Mouse (Mus musculus) right cerebral cortex, postnatal 25 days (tissue): ENCODE measurements at regions not wholly inside any gene's neighbourhood (a gene's known extent, or its start where the extent isn't known, plus 50 kb on each side); places are given as distances from the start of the nearest gene placed in this dataset.
A peak's percentile ranks its signal among the peaks of the same experiment; 100 is the strongest.

Source experiments
- DNase-seq: peaks from one replicate; pipeline ENCODE4 v3.0.0; 2022

DNA sequence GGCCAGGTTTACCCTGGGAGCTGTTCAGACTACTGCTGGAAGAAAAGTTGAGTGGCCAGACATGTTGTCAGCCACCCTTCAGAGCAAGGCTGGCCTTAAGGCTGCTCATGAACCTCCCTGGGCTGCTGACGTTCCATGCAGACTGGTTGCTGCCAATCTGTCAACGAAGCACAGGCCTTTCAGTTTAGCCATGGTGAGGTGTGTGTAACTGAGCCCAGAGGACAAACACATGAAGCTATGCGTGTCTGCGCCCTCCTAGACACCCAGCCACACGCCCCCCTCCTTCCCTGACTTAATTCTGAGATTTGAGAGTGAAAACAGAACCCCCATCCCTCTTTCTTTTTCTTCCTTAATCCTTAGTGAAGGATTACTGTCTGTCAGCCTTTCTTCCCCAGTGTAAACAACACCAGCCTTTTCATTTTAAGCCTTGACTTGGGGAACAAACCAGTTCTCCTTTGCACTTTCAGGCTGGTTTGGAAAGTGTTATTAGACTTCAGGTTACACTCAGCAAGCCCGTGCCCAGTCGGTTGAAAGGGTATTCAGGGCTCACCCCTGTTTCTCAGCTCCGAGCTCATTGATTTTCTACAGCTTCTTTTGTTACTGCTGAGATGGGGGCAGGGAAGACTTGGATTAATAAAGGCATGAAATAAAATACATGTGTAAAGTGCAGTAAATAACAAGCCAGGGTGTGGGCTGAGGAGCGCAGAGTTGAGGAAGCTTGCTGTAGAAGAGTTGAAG, 379.4 kb downstream of the Dmrt2 start:
- DNase-seq = no peak

DNA sequence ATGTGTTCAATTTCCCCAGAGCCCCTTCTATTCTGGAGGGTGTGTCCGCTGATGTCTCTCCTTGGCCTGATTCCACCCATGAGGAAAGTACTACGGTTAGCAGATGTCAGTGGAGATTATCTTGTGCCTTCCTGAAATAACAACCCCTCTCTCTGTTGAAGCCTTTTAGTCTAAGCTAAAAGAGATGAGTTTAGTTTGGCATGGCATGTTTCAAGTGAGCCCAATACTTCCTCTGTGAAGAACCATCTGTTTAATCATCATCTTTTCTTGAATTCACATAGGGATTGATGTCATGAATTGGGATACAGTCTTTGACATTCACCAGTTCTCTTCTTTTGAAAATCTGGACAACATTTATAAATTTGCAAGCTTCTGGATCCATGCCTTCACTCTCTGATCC, 387.5 kb downstream of the Dmrt2 start:
- no peak for DNase-seq

DNA sequence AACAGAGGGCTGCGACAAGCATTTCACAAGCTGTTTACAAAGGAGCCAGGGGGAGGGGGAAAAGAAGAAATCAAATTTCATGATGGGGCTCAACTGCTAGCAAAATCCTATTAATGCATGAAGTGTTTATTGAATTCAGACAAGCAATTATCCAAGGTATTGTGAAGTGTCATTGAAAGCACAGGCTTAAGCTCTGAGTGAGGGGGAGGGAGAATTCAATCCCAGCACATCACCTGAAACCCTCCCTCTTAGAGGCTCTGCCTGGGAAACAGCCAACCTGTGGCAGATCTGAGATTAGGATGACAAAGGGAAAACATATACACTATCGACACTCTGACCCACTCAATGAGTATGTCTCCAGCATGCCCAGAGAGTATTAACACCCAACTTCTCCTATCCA, 396.3 kb downstream of the Dmrt2 start:
- DNase-seq = no peak

DNA sequence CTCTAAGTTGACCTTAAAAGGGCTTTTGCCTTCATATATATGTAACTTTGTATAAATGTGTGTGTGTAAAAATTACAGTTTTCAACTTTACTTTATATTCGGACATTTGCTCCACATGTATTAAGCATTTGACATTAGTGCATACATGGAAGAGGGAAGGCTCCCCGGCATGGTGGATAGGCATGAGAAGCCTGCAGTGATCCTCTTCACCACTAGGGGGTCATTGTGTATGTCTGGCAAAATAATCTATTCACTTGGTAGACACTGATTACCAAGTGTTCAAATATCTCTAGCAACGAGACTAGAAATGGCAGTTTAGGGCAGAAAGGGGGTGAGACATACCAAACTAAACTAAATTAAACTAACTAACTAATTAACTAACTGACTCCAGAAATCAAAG, 397.7 kb downstream of the Dmrt2 start:
- DNase-seq = no peak

DNA sequence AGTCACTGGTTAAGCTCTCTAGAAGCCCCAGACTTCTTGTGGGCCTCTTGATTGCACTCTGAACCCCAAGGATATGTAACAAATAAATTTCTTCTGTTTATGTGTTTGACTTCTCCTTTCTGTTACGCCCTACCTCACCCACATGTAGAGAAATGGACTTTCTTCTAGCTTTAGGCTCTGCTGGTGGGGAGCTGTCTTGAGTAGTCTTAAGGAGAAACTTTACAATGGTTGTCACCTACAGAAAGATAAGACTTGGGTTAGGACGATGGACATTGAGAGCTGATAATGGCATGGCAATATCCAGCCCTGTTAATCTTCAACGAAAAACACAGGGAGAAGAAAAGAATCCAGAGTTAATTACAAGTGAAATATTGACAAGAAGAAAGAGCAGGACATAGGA, 416.1 kb downstream of the Dmrt2 start:
- DNase-seq = no peak

DNA sequence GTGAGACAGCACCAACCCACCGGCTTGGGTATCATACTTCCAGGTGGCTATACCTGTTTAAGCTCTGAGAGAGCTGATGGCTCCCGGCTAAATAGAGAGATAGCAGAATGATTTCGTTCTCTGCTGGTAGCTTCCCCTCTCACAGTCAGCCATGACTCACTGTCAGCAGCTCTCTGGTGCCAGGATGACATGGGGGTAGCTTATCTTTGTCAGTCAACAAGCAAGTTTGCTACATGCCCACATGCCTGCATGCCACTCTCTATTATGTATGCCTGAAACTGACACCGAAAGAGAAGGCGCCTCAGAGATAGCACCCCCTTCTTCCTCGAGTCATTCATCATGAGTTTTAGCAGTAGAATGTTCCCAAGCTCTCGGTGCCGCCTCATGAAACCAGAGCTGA, 419.2 kb downstream of the Dmrt2 start:
- DNase-seq = peak; percentile 10

DNA sequence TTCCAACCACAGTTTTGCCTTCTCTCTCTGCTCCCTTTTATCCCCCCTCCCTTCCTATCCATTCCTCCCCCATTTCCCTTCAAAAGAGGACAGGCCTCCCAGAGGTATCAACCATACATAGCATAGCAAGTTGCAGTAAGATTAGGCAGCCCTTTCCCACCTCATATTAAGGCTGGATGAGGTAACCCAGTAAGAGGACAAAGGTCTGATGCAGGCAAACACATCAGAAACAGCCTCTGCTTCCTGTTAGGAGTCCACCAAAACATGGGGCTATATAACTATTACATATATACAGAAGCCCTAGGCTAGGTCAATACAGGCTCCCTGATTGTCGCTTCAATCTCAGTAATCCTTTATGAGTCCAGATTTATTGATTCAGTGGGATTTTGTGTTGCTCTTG, 421.6 kb downstream of the Dmrt2 start:
- no peak for DNase-seq

DNA sequence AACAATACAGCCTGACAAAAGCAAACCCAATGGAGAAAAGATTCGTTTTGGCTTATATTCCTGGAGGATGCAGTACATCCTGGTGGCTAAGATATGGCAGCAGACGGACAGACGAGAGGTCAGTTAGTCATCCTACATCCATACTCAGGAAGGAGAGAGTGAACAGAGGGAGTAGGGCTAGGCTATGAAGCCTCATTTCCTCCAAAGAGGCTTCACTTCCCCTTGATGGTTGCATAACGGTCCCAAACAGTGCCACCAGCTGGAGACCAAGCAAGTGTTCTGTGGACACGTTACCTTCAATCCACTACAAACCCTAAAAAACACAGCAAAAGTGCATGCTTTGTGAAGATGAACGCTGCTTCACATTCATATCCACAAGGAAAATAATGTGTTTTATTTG, 442.1 kb downstream of the Dmrt2 start:
- DNase-seq = no peak

DNA sequence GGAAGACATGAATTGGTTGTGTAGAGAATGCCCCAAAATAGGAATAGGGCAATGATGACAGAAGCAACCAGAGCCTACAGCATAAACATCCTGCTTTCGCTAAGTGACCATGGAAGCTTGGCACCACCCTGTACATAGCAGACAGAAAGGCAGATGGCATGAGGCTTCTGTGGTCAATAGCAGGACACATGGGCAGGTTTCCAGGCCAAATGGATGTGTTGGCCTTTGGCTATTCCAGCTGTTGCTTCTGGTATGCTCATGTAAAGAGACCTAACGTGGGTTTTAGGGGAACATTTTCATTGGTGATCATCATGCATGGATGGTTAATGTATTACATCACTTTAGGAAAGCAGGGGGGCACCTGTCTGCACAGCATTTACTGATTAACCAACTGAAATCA, 456.2 kb downstream of the Dmrt2 start:
- no peak for DNase-seq

DNA sequence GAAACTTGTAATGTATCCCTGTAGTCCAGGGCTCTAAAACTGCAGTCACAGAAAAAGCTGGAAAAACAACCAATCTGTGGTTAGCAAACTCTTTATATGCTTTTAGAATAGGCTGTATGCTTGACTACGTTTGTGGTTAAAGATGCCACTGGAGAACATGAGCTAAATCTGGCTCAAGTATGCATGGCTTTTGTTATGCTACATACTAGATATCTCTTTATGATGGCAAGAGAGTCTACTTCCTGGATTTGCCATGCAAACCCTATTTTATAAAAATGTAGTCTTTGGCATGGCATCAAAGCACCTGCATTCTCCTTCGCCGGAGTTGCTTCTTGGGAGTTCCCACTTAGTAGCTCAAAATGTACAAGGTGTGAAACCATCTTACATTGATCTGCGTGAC, 462.2 kb downstream of the Dmrt2 start:
- DNase-seq = no peak

DNA sequence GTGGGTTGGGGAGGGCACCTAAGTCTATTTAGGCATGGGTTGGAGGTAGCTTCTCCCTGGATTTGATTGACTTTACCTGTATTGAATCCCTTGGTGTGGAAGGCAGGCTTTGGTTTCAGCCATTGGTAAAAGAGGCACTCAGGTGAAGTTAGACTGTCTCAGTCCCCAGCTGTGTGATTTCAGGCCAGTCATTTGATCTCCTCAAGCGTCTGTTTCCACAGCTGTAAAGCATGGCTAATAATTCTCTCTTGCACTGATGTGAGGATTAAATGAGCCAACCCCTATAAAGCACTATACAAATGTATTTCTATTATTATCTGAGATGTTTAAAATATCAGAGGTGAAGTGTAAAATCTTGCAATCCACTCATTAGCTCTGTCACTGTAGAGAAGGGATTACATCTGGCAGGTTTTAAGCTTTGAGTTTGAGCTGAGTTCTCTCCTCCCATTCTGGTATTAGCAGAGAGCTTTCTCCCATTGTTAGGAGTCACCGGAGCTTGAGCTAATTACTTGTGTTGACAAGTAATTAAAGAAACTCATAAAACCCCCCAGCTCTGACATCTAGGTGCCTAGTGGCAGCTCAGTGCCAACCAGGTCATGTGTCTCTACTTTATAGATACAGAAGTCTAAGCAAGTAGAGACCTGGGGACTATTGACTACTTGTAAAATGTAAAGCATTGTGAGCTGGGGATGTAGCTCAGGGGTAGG, 463.3 kb downstream of the Dmrt2 start:
- no peak for DNase-seq

DNA sequence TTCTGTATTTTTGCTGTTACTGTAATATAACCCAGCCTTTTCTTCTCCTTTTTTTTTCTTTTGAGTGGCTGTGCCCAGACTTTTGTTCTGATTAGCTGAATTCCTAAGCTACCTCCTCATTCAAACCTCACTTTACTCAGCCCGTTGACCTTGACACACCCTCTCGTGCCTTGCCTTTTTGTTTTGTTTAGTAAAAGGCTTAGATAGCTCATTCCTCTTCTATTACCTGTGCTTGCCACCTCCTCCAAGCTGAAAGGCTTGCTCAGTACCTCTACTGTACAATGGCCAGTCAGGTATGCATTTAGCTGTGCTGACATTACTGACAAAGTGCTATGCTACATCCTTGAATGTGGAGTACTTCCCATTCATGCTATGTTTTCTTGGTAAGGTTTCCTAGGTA, 464.2 kb upstream of the Smarca2 start:
- DNase-seq = no peak

DNA sequence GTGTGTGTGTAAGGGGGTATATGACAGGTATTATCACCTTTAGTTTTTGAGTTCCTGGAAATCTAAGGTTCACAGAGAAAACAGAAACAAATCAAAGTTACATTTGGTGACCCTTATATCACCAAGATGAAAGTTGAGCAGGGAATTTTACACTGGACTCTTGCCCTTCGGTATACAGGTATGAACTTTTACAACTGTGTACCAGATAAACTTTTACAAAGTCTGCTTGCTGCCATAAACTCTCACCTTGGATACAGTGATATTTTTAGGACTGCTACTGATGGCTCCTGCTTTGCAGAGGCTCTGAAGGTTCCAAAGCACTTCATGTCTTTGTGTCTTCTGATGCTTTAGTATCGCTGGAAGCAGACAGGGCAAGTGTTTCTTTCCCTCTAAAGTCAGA, 461.3 kb upstream of the Smarca2 start:
- DNase-seq = no peak

DNA sequence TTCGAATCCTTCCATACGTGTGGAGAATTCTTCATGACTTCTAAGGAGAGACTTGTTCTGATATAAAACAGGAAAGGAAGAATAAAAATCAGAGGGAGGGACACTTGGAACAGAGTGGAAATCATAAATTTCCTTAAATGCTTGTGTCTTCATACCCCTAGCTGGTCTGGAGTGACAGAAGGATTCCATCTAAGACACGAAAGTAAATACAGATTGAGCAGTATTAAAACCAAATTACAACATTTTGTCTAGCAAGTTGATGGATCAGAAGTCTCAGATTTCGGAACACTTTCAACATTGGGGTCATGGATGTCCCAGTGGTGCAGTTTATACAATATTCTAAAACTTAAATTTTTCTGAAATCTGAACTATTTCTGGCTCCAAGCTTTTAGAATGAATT, 453.6 kb upstream of the Smarca2 start:
- DNase-seq = no peak

DNA sequence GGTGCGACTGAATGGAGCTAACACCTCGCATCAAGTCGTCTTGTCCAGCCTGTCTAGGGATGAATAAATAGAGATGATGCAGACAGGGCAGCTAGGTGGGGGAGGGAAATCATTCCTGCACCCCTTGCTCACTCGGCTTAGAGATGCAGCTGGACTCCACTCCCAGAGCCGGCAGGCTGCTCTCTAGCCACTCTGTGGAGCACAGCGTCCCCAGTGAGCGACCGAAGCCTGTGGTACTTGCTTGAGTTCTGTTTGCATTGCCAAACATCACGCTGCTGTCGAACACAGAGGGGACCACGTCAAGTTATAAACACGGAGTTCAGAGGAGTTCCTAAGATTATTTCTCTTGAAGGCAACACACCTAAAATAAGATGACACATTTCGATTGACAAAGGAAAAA, 439.9 kb upstream of the Smarca2 start:
- no peak for DNase-seq

DNA sequence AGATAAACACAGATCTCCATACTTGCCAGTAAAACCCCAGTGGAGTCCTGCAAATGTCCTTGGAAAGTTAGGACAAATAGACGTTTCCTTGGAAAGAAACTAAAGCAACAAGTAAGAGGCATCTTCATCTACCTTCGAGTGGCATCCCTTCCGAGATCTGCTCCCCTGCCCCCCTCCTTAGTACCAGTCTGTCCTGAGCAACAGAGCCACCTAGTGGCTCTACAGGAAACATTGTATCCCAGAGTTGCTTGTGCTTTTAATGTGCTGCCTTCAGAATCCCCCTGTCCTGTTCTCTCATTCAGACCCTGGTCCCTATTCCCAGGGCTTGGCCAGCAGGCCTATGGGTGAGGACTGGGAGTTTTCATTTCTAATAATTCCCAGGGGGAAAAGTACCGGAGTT, 423.1 kb upstream of the Smarca2 start:
- no peak for DNase-seq

DNA sequence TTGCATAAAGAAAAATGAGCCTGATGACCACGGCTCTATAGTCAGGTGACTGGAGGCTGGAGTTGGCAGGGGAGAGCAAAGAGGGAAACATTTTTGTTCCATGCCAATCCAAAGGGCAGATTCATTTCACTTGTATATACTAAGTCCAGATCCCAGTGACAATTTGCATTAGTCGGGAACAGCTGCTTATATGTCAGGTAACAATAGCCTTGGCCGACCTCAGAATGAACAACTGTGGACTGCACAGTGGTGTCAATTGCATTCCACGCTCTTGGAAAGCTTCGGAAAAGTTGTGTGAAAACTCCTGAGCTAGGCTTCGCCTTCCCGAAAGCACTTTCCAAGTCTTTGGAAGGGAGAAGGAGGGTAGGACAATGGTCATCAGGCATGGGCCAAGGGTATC, 419.8 kb upstream of the Smarca2 start:
- DNase-seq = no peak

DNA sequence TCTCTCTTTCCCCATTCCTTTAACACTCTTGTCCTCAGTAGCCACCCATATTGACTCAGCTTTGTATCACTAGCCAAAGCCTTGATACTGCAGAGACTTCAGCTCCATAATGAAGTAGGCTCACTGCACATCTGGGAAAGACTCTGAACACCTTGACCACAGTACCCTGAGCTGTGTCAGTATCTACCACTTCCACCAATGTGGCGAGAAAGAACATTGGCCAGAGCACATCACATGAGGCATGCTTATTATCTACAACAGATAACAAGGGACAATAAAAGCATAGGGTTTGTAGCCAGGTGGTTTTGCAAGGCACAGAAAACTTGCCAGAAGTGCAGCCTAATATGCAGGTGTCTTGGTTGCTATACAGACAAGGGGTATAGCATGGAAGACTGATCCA, 414.0 kb upstream of the Smarca2 start:
- no peak for DNase-seq

DNA sequence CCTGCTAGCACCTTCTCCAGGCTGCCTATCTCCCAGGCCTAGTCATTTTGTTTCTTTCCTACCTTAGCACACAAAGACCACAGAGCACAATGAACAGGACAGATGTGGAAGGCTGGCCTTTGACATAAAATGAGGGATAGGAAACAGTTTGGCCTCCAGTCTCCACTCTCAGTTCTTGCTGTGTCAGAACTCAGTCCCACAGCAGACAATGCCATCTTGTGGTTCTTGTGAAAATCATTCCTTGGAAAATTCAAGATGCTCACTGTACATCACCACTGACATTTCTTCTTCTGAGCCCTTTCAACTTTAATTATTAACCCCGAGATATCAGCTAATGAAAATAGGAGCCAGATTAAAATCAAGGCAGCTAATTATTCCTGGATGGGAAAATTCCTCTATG, 411.2 kb upstream of the Smarca2 start:
- no peak for DNase-seq

DNA sequence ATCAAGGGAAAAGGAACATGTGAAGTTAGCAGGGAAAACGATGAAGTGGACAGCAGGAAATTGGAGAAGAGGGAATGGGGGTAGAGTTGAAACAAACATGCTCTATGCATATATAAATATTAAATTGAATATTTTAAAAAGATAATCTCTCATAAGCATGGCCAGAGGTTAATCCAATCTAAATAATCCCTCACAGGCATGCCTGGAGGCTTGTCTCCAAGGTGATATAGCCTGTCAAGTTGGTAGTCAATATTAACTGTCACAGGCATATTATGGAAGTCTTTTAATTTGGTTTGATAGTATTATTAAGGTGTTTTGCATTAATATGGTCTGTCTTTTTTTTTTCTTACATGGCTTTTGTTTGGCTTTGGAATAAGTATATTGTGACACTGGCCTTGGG, 396.1 kb upstream of the Smarca2 start:
- DNase-seq = no peak

DNA sequence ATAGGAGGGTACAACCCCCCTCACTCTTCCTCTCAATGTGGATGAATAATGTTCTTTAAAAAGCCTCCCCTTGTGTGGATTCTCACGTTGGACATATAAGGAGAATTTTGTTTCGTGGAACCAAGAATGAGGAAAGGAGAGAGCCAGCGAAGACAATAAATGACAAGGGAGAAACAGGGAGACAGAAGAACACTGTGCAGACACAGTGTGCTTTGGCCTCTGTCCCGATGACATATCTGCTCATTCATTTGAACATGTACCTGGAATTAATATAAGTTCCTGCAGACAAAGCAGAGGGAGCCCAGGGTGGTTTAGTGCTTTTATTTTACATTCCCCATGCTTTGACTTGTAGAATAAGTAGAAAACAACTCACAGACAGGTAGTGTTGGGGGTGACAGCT, 370.3 kb upstream of the Smarca2 start:
- DNase-seq = no peak

DNA sequence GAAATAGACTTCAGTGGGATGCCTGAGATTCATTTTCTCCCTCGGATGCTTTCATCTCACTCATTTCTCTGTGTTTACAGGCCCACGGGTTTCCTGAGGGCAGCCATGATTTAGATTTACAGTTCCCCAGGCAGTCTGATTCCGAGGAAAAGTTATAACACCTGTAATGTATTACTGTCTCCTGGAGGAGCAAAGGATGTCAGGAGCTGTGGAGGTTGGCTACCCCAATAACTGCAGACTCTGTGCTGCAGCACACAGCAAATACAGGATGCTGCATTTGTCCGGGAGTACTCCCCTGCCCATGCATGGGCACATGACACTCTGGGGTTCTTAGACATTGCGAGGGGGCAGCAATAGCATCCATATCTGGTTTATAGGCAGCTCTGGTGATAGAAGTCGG, 360.8 kb upstream of the Smarca2 start:
- DNase-seq = no peak

DNA sequence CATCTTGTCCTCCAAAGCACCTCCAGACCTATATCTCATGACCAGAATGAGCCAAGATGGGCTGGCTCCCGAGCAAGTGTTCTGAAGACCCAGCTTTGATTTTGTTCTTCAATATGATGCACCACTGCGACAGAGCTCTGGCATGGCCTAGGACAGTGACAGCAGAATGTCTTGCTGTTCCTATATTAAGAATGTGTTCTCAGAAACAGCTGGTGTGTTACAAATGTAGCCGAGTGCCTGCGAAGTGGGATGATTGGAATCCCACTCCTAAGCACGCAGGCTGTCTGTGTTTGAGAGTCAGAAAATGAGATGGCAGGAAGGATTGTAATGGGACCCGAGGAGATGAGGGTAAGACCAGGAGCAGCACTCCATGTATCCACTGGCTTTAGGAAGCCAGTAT, 355.1 kb upstream of the Smarca2 start:
- DNase-seq = peak; percentile 24

DNA sequence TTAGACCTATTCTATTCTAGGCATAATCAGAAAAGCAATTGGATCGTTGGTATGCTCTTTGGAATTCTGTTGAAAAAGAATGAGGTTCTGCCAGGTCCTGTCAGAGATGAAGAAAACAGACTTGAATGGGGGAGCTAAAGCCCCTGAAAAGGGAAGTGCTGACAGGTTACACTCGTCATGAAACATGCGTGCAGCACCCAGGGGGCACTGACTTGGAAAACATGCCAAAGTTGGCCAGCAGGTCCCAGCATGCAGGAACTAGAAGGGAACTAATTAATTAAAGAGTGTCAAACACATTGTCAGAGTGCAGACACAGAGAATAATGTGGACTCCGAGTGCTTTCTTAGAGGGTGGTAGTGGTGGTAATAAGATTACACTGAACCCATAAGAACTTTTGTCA, 346.2 kb upstream of the Smarca2 start:
- DNase-seq = no peak

DNA sequence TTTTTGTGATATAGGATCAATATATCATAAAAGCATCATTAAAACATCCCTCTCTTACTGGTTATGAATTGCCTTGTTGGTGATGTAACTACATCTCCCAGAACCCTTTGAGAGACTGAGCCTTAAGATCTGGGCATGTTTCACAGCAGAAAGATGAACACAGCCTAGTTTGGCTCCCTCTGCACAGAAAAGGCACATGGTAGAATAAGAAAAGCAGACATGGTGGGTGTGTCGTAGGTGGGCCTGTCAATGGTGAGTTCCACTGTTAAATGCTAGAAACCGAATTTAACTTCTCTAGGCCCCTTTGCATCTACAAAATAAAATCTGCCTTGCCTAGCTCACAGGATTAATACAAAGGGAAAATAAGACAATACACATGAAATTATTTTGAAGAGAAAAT, 343.3 kb upstream of the Smarca2 start:
- peak; percentile 16 for DNase-seq
